Mouse (Mus musculus) right cerebral cortex, adult 18-20 months (tissue): ENCODE measurements around the gene Stox1.
A peak's percentile ranks its signal among the peaks of the same experiment; 100 is the strongest.
"Not testable (repeated sequence)": the region's sequence is repeated elsewhere in the genome, so short reads cannot be mapped to it uniquely, and the experiment has no call there.

Experiments used
- DNase-seq: peaks from one replicate; pipeline ENCODE4 v3.0.0; 2022; ENCODE audit warnings: mixed read lengths

Gene Stox1

DNA sequence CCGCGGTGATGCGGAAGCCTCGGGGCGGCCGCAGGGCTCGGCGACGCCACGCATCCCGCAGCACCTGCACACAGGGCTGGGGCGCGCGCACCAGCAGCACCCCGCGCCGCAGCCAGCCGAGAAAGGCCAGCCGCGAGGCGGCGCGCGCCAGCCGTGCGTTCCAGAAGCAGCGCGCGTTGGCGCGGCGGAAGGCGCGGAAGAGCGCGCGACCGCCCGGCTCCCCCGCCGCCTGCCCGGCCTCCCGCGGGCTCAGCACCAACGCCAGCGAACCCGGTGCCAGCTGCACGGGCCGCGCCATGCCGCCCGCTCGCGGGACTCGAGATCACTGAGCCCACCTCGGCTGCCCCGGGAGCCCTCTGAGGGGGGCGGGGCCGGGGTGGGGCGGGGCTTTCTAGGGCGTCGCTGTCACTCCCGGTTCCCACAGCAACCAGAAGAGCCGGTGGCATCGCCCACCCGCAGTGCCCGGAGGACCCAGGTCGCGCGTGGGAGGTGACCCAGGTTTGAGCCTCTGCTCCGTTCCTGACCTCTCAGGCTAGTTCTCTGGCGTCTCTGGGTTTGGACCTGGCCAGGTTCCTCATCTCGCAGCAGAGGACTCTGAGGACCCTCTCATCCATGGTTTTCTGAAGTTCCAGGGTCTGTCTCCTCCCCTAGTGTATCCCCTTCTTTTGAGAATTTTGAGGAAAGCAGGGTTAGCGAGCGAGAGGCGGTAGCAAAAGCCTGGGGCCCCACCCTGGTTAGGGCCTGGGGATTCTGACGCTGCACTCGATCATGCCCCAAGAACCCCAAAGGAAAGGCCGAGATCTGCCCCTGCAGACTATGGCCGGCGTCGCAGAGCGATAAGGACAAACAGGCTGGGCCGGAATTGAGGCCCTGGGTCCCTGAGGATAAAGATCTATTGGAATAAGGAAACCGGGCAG is at the start of gene Stox1:
Stox1 (minus strand) TSS at position 358 of the 917 bp plus-strand sequence.
- peak; percentile 72 for DNase-seq

DNA sequence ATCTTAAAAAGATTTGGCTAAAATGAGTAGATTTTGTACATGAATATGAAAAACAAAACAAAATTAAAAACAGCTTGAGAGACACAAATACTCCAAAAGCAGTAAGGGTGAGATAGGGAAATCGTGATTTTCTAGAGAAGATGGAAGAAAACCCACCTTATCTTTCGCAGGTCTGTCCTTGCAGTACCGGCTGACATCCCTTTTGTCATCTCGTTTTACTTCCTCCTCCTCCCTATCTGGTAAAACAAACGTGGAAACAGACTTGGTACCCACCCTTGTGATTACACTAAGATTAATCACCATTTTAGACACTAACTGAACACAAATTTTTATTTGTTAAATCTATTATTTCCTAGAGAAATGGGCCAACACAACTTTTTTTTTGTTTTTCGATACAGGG is 24.9 kb upstream of the Stox1 start:
- no peak for DNase-seq

DNA sequence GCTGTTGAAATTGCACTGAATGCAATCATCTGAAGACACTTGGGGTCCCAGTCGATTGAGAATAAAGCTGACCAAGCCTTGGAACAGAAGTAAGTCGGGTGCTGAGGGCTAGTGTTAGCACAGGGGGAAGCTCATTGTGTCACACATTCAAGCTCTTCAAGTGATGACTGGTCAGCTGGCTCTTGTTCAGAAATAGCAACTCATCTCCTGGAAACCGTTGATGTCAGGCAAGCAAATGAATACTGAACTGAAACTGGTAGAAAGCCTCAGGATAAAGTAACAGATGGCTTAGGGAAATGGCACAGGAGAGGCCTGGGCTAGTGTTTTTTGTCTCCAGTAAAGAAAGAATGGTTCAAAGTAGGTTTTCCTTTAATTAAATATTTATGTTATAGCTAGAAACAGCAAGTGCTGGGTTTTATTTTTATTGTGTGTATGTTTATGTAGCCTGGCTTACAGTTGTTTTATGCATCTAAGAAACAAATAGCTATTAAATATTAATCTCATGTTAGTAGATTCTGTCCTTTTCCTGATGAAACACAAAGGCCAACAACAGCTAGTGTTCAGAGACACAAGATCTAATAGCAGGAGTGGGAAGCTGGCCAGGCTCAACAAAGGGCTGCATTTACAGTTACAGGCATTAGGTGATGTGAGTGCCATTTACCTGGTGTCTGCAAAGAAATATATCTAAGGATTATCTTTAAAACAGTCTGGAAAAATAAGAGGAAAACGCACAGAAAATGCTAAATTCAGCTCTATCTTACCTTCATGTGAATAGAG is 14.2 kb upstream of the Stox1 start:
- DNase-seq = no peak

DNA sequence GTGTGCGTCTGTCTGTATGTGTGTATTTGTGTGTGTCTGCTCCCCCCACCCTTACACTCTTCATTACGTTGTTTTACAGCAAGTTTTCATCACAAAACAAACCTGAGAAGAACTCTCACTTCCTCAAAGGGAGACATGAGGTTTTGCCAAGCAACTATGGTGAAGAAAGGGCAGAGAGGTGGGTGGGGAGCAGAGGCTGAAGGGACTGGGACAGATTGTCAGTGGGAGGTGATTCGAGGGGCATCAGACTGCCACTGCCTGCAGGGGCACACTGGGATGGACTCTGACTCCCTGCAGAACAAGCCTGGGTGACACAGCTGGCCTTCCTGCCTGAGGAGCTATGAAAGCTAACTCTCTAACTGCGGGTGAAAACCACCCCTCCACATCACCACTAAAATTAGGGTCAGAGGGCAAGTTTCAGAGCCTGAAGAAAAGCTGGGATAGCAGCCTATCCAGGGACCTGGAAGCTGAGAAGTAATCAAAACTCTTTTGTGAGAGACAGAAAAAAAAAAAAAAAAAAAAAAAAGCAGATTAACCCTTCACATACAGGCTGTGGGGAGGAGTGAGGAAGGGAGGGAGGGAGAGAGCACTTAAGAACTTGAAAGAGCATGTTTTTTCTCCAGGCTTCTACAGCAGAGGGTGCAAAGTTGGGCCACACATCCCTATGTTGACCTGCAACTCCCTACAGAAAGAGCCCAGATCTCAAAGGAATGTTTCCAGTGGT is 11.2 kb upstream of the Stox1 start:
- DNase-seq = no peak

DNA sequence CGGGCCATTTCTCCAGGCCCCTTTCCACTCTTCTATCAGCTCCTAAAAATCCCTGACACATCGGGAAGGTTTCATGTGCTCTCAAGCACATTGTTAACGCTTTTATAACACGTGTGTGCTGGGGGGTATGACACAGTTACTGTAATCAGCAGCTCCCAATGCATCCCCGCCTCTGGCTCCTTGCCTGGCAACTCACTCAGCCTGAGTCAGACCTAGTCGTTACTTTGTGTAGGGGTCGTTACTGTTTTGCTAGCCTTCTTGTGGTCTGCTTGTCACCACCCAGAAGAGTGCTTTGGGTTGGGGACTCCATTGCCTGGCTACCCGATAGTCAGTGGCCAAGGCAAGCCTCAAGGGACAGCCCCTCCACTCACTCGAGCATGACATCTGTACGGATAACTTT is 4.9 kb upstream of the Stox1 start:
- no peak for DNase-seq

DNA sequence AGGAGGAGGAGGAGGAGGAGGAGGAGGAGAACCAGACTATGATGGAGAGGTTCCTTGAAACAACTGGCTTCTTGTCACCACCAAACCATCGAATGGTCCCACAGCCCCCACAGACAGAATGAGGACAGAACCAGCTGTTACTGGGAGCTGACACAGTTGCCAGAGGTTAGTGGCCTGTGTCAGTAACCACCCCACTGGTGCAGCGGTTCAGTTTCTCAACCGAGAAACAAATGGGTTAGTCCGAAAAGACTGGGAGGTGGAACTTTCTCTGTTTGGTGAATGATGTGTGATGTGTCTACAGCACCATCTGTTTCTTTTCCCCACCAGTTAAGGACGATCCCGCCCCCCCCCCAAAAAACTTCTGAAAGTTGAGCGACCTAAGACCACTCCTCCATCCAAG is 992 bp downstream of the Stox1 start:
- DNase-seq = no peak

DNA sequence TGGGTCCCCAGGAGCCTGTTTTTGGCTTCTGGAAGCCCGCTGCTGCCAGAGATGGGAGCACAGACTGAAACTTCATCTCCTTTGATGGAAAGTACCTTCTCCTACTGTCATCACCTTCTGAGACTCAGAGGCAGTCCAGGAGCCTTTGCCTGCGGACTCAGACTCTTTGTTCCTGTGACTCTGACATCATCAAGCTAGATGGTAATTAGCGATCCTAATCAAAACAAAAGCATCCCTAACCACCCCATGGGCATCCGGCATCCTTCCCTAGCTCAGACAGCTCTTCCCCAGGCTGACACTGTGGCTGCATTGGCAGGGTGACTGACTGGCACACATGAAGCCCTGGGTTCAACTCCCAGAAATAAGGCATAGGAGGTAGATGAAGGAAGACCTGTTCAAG is 3.2 kb downstream of the Stox1 start:
- DNase-seq = no peak

DNA sequence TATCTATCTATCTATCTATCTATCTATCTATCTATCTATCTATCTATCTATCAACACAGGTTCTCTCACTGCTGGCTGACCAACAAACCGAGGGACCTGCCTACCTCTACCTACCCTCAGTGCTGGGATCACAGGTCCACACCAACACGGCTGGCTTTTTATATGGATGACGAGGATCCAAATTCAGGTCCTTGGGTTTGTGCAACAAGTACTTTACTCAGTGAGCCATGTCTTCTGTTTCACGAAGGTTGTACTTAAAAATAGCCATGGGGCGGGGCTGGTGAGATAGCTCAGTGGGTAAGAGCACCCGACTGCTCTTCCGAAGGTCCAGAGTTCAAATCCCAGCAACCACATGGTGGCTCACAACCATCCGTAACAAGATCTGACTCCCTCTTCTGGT is 5.4 kb downstream of the Stox1 start:
- not testable (repeated sequence) for DNase-seq

DNA sequence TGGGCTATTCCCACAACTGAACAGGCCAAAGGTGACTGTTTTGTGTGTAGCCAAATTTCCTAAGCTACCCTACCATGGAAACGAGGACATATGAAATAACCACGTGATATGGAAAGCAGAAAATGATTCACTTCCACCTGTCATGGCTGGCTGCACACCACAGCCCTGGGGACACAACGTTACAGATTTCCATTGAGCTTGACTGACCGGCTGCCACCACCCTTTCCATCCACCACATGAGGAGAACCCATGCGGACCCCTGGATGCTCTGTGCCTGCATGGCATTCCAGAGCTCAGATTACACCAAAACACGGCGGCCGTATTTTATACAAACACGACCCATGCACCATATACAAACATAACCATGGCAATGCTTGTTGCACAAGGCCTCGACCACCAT is 12.5 kb downstream of the Stox1 start:
- no peak for DNase-seq

DNA sequence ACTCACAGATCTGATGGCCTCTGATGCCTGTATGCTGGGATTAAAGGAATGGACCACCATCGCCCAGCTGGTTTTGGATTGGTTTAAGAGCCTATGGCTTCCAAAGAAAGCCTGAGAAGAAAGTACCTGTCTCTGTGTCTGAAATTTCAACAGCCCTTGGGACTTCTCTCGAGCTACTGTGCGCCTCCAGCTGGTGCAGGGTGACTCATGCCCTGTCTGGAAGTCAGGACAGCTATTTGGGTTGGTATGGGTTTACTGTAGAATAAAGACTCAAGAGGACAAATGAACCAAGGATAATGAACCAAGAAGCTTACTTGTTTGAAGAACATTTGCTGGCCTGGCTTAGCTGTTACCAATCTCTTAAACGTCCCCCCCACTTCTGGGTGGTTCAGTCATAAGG is 22.3 kb downstream of the Stox1 start:
- no peak for DNase-seq

DNA sequence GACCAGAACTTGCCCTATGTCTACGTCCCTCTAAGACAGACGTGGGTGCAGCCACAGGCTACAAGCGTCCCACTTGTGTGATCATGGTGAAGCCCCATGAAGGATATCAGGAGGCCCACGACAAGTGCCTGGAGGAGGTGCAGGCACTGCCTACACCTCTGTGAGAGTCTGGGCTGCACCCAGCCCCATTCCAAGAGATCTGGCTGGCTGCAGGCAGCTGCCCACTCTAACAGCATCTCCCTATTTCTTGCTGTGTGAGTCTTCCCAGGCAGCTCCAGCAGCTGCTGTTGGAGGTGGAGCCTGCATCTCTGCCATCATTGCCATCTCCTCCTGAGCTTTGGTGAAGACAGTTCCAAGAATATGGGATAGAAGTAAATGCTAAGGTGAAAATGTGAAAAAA is 23.5 kb downstream of the Stox1 start:
- peak; percentile 77 for DNase-seq

DNA sequence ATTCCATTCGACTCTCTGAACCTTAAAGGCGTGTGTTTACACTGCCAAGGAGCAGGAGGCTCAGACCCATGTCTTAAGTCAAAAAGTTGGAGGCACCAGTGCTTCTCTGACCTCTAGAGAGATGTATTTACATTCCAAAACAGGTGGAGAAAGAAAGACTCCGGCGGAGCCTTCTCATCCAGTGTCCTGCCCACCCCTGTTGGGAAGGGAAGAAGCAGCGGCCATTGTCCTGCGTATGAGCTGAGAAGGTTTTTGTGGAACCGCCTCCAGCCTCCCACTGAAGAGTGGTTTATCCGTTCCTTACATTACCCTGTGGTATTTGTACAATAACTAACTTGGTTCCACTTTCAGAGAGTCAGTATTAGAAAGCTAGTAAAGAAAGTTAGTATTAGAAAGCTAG is 33.2 kb downstream of the Stox1 start:
- no peak for DNase-seq

DNA sequence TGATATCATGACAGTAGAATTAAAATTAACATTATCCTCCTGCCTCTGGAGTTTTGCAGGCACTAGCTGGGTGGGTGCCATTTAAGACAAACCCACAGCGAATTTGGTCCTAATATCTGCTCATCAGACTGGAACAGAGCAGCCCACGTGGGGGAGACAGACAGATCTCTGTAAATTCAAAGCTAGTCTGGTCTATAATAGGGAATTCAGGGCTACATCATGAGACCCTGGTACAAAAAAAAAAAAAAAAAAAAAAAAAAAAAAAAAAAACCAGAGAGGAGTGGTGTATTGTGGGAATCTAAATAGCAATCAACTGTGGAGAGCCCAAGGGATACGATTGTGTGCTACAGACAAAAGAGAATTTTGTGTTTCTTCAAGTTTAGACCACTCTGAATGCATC is 33.7 kb downstream of the Stox1 start:
- DNase-seq = no peak

DNA sequence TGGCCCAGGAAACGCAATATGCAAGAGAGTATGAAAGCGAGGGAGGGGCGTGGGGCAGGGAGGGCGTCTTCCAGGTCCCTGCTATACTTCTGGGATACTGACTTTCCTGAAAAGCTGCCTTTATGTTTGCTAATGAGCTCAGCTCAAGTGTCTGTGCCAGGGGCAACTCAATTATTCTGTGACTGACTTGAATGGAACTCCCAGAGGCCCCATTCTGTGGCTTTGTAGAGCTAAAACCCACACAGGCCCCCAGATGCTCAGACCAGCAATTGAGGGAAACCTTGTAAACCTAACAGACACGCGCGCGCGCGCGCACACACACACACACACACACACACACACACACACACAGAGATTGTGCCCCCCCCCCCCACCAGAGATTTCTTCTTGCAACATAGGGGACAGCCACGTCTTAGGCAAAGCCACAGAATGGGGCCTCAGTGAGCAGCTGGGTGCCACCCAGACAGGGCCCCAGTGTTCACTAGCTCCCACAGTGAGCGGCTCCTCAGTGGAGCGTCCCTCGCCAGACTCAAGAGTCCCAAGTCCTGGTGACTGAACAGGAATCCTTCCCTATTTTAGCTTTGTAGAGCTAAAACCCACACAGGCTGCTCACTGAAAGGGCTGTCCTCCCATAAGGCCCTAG is 38.8 kb downstream of the Stox1 start:
- no peak for DNase-seq

DNA sequence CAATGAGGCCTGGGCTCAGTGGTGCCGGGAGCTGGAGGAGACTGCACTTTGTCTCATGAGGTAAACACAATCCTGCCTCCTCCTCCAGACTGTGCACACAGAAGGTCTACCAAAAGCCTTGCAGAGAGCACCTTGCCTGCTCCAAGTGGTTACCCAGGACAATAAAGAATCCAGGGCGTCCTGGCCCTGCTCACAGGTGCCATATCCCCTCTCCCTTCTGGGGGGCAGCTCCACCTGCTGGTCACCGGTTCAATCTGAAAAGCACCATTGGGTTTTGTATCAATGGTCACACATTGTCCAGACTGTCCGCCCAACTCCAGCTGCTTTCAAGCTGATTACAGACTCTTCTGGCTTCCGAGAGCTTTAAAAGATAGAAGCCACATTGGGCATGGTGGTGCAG is 42.9 kb downstream of the Stox1 start:
- no peak for DNase-seq

DNA sequence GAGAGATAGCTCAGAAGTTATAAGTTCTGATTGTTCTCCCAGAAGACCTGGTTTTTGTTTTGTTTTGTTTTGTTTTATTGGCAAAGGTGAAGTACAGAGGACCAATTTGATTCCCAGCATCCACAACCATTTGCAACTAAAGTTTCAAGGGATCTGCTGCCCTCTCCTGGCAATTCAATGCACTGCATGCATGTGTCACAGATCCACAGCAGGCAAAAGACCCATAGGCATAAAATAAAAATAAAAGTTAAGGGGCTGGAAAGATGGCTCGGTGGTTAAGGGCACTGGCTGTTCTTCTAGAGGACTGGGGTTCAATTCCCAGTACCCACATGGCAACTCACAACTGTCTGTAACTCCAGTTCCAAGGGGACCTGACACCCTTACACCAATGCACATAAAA is 46.1 kb downstream of the Stox1 start:
- DNase-seq = no peak

DNA sequence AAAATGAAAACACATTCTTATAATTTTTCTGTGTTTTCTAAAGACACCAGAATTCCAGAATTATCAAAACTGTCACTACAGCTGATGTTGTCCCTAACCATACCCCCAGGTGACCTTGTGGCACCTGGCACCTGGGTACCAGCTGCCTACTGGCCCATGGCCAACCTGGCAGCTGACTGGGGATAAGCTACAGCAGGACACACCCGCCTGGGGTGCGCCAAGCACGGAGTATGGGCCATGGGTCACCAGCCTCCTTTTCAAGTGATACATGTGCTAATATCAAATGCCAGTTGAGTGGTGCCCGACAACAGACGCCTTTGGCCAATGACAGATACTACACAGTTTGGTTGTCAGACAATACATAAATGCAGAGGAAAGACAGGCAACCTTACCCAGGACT is 48.6 kb downstream of the Stox1 start:
- DNase-seq = no peak

DNA sequence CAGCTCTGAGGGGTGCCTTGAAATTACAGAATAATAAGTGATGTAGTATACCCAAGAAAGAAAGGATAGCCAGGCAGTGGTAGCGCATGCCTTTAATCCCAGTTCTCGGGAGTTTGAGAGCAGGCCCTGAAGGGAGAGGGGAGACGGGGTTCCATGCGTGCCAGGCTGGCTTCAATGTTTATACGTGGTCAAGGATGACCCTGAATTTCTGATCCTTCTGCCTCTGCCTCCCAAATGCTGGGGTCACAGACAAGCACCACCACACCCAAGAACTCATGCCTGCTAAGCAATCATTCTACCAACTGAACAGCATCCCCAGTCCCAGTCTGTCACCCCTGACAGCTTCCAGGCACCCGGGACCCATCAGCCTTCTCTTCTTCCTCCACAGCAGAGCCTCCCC is 49.7 kb downstream of the Stox1 start:
- DNase-seq = no peak

DNA sequence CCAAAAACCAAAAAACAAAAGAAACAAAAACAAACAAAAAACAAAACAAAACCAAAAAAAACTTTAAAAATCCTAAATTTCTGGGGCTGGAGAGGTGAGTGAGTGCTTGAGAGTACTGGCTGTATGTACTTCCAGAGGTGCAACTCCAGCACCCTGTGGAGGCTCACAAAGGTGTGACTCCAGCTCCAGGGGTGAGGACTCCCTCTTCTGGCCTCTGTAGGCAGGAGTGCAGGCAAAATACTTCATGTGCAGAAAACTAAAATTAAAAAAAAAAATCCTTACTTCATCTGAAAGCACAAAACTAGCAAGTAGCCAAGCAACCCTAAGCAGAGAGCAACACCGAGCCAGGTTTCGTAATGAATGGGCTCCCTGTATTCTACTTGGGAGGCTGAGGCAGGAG is 53.6 kb downstream of the Stox1 start:
- no peak for DNase-seq

DNA sequence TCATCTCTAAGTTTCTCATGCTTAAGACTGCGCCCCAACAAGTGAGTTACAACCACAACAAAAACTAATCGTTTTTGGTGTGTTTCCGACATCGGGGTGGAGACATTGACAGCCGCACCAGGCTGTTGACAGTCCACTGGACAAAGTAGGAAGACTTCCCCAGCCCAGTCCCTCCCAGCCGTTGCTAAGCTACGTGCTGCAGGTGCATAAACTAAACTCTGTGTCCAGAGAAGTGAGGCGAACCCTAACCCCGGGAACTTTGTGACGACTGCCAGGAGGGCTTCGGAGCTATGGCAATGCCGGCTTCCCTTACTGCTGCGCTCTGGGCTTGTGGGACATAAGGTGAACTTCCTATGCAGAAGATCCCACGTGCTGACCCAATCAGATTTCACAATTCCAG is 56.7 kb downstream of the Stox1 start:
- no peak for DNase-seq

DNA sequence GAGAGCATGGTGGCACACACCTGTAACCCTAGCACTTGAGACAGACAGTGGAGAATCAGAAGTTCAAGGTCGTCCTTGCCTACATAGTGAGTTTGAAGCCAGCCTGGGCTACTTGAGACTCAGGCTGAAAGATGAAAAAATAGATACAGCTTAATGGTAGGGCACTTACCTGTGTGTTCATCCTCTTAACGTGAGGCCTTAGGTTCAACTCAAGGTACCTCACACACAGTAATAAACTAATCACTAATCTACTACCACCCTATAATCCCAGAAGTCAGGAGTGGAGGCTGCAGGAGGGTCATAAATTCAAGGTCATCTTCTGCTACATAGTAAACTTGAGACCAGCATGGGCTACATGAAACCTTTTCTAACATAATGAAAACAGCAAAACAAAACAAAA is 57.5 kb downstream of the Stox1 start:
- no peak for DNase-seq

DNA sequence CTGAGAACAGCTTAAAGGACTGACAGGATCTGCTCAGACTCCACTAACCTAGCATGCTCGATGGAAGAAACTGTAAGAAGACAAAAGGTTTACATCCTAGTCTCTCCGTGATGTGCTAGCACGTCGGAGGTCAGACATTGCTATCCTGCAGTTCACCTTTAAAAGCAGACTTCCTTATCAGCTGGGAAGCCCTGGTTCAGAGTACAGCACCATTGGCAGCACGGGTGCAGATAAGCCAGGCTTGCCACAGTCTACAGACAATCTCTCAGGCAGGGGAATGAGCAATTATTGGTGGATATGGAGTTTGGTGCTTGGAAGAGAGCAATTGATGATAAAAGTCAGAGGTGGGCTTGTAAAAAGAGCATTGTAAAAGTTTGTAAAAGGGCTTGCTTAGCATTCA is 57.9 kb downstream of the Stox1 start:
- DNase-seq = no peak

DNA sequence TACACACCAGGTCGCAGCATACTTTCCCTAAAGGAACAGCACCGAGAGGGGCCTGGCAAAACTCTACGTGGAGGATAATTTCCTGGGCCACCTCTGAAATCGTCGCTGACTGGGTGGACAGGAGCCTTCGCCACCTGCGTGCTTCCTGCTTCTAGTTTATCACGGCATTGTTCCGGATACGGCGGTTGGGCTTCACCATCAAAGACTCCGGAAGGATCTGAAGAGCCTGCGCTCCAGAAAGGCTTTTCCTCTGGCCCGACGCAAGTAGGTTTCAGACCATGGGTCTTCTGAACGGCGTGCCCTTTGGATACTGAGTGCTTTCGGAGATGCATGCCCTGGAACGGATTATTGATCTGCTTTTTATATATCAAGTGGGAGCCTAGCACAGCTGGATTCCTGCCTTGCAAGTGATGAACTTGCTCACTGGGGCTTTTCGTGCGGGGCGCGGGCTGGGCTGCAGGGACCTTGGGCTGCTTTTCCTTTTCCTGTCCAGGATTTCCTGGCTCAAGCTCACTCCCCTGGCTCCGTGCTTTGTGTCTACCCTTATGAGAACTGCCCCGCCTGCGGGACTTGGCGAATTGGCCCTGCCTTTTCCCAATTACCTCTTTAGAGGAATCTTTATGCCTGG is 60.9 kb downstream of the Stox1 start:
- no peak for DNase-seq
